Mouse (Mus musculus) cerebral cortex, adult 2 months (tissue): Measurements from ENCODE around the gene Ces3a.

Experiments used
- WGBS: fragments of 180-500 bp; shearing (Covaris S2); methylation state at CpG from one replicate; pipeline ENCODE4 v1.1.7; 2018; 5-methylcytosine and 5-hydroxymethylcytosine counted together

Gene Ces3a

DNA sequence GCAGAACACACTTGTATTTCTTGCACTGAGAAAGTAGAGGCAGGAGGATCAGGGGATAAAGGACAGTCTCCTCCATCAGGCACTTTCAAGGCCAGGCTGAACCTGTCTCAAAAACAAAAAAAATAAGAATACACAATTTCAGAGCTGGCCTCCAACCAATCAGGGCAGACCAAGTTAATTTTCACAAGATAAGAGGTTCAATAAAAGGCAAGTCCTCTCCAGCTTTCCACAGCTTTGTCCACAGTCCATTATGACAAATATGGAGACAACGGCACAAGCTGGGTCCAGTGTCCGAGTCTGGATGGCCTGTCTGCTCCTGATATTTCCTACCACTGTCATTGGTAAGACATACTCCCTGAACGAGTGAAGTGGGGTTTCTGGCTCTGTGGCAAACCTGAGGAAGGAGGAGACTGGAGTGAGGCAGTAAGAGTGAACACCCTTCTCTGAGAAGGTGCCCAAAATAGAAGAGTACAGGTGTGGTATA lies at the start of gene Ces3a:
Gene Ces3a, plus strand, starts transcription at position 231 of the 484 bp plus-strand sequence.
- 82% methylated on average over 3 of the region's 3 CpGs for WGBS

DNA sequence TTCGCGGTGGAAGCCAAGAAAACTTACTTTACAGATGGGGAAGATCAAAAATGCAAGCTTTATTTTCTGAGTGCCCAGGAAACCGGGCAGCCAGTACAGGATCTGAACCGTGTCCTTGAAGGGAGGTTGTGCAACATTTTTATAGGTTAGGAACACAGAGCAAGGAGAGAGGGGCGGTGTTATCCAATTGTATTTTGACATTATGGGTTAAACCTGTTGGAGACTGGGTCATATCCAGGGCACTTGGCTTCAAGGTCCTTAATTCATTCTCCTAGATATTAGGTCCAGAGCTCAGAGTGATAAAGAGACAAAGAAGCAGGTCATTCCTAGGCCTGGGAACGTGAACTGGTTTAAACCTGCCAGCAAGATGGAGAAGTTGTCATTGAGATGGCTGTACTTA lies 49.2 kb upstream of the Ces3a start:
- WGBS: 81% methylated on average over 6 of the region's 6 CpGs

- WGBS: 87% methylated on average over 7 of the region's 7 CpGs
These were observed 47.8 kb upstream of the Ces3a start, which contains the start of gene Ces2h for GRCm38 (mm10) chr8:105000586-105000985. TSS of gene Ces2h (plus strand) at chr8:105000853.

DNA sequence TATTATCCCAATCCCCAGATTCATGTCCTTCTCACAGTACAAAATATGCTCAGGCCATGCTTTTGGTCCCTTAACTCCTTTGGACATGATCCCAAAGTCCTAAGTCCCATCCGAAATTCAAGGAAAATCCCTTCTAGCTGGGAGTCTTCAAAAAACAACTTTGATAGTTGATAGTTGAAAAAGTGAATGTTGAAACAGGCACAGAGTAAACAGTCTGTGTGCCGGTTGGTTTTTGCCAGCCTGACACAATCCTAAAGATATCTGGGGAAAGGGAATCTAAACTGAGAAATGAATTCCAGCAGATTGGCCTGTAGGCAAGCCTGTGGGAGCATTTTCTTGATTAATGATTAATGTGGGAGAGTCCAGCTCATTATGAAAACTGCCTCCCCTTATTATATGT lies 38.4 kb upstream of the Ces3a start:
- WGBS: 80% methylated on average over 2 of the region's 2 CpGs

DNA sequence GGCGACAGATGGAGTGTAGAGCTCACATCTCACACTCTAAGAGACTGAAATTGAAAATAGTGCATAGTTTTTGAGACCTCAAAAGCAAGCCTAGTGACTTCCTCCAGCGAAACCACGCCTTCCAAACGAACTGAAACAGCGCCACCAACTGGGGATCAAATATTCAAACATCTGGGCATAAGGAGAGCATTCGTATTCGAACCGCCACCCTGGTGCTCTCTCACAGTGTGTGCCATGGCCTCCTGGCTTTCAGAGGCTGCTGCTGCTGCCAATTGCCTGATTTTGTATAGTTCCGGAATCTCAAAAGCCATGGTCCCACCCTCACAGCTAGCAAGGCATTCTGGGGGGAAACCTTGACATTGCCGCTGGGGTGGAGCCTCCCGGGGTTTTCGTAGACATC lies 37.3 kb upstream of the Ces3a start:
- 80% methylated on average over 12 of the region's 12 CpGs for WGBS

- 90% methylated on average over 5 of the region's 5 CpGs for WGBS
These were observed 34.0 kb upstream of the Ces3a start for GRCm38 (mm10) chr8:105014391-105014790.

- WGBS: 88% methylated on average over 1 of the region's 1 CpGs
These were observed 26.4 kb upstream of the Ces3a start for GRCm38 (mm10) chr8:105021954-105022353.

DNA sequence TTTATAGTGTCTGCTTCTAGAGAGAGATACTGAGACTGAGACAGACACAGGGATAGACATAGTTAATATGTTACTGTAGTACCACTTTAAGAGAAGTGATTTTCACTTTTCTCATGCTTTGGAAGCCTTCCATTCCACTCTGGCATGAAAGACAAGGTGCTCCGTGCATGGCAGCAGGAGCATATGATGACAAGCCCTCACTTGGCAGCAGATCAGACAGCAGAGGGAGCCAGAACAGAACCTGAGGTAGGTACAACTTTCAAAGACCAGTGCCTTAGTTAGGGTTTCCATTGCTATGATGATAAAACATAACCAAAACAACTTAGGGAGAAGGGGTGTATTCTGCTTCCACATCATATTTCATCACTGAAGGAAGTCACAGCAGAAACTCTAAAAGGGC lies 25.3 kb upstream of the Ces3a start:
- WGBS: 51% methylated on average over 1 of the region's 1 CpGs

DNA sequence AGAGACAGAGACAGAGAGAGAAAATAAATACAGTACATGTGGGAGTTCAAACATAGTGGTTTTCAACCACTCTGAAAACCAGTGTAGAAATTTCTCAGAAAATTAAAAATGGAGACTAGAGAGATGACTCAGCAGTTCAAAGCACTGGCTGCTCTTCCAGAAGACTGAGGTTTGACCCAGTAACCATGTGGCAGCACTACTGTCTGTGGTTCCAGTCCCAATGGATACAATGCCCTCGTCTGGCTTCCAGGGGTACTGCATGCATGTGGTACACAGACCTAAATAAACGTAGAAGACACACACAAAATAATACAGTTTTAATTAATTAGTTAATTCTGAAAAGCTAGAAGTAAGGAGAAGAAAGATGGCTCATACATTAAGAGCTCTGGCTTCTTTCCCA lies 23.4 kb upstream of the Ces3a start:
- WGBS: 68% methylated on average over 2 of the region's 2 CpGs

- WGBS: 84% methylated on average over 1 of the region's 1 CpGs
These were observed 4.9 kb upstream of the Ces3a start for GRCm38 (mm10) chr8:105043510-105043909.

GRCm38 (mm10) chr8:105045824-105046401 lies 2.5 kb upstream of the Ces3a start:
- WGBS: 96% methylated on average over 3 of the region's 3 CpGs

GRCm38 (mm10) chr8:105056211-105056610 lies 7.8 kb downstream of the Ces3a start:
- 93% methylated on average over 4 of the region's 4 CpGs for WGBS

DNA sequence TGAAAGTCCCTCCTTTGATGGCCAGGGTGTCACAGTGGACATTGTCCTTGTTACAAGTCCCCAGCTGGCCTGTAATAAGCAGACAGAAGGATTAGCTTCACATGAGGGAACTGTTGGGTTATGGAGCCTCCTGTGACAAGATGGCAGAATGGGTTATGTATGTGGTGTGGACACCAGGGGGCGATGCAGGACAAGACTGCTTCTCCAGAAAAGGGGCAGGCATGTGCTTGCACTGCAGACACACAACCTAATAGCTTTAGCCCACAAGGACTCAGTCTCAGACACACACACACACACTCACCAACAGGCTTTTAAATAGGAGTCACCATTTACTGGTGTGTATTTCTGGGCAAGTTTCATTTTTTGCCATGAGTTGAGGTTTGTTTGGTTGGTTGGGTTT lies 18.4 kb downstream of the Ces3a start:
- 0% methylated on average over 1 of the region's 1 CpGs for WGBS

- WGBS: 90% methylated on average over 7 of the region's 7 CpGs
These were observed 19.5 kb downstream of the Ces3a start for GRCm38 (mm10) chr8:105067905-105068304.

GRCm38 (mm10) chr8:105076601-105077000 lies 28.2 kb downstream of the Ces3a start:
- 93% methylated on average over 4 of the region's 4 CpGs for WGBS

DNA sequence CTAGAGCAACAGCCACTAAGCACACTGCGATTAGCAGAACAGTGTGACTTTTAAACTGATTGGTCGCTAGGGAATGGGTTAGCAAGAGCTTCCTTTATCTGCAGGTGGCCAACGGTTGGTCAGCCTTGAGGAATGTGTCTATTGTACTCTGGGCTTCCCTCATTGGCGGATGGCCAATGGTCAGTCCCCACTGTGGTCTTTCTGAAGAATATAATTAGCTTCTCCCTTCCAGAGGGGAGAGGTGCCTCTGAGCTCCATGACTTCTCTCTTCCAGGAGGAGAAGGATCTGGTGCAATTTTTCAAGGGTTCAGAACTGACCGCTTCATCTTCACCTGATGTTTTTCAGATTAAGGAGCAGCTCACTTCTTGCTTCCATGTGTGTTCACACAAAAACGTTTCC lies 28.7 kb downstream of the Ces3a start:
- WGBS: 70% methylated on average over 6 of the region's 6 CpGs

- WGBS: 86% methylated on average over 5 of the region's 5 CpGs
These were observed 30.2 kb downstream of the Ces3a start for GRCm38 (mm10) chr8:105078591-105078990.

- 77% methylated on average over 5 of the region's 5 CpGs for WGBS
These were observed 32.5 kb downstream of the Ces3a start for GRCm38 (mm10) chr8:105080814-105081336.

DNA sequence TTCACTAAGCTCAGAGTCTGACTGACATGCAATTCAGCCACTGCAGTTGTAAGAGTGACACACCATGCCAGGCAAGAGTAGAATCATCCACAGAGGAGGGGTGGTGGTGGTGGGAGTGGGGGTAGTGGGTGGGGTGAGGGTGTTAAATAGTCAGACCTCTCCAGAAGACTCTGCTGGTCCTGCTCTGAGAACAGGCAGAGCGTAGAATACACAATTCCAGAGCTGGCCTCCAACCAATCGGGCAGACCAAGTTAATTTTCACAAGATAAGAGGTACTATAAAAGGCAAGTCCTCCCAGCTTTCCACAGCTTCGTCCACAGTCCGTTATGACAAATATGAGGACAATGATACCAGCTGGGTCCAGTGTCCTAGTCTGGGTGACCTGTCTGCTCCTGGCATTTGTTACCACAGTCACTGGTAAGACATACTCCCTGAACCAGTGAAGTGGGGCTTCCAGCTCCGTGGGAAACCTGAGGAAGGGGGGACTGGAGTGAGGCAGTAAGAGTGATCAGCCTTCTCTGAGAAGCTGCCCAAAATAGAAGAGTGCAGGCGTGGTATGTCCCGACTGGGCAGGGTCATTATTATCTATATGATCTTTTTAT lies 35.1 kb downstream of the Ces3a start, which contains the start of gene Ces3b:
Gene Ces3b, plus strand, starts transcription at position 305 of the 602 bp plus-strand sequence.
- WGBS: 81% methylated on average over 7 of the region's 7 CpGs

GRCm38 (mm10) chr8:105088166-105088565 lies 39.8 kb downstream of the Ces3a start:
- 85% methylated on average over 5 of the region's 5 CpGs for WGBS

DNA sequence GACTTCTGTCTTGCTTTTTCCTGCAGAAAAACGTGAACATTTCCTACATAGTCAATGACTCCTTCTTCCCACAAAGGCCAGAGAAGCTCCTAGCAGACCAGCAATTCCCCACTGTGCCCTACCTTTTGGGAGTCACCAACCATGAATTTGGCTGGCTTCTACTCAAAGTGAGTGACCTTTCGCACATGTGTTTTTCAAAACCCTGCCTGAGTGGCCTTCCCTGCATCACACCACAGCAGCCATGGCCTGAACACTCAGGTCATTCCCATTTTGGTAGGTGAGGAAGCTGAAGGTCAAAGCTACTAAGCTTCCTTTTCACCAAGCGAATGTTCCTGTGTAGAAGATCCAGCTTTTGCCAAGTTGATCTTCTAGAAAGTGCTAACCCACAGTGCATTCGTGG lies 40.2 kb downstream of the Ces3a start:
- WGBS: 84% methylated on average over 4 of the region's 4 CpGs

DNA sequence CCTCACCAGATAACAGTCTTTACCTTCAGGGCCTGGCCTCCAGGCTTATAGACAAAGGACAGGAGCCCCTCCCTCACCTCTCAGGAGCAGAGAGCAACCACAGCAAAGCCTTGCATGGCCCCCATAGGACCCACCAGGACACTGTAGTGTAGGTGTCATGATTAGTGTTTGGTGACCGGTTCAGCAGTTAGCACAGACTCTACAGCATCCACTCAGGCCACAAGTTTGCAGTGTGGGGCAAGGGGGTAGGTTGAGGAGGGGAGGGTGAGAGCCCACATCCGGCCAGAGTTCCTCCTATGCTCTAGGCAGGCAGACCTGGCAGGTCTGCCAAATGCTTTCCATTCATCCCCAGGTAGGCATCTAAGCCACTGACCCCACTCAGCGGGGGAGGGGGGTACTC lies 45.6 kb downstream of the Ces3a start:
- 84% methylated on average over 3 of the region's 3 CpGs for WGBS

DNA sequence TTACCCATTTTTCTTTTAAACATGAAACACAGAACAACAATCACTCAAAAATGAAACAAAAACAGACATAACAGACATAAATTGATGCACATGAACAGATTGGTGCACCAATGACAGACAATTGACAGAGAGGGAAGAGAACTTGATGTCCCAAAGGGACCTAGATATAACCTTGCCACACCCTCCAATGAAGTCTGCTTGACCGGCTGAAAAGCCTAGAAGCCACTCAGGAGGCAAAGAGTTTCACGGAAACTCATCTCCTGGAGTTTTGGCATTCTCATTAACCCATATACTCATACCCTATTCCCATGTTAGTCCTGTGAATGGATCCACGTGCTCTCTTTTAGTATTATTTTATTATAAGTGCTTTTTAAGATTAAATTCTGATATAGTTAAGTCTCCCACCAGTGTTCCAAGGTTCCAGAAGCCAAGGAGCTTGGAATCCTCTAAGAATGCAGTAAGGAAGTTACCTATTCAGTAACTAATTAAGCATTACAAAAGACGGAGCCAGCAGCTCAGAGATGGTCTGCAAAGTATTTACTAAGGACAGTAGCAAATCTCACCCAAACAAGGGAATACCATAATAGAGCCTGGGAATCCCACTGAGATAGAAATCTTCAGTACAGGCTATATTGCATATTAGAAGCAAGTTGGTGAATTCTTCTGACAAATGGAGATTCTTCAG lies 53.8 kb downstream of the Ces3a start:
- 85% methylated on average over 4 of the region's 4 CpGs for WGBS
